29 mouse cellular contexts compared by ENCODE assay signal in the genomic region with DNA sequence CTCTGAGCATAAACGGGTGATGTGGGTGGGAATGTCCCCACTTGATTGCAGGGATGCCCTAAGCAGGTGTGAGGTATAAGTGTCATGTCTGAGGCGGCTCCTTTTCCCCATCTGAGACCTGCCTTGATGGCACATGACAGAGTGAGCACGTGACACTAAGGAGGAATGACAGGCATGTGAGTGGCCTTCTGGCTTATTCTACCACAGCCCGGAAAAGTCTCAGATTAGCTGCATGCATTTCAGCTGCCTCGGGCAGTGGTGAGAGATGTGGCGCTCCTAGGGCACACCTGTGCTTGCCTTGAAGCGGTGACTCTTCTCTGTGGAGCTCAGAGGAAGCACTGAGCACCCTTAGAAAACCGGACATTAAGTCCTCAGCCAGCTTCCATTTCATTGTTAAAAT. TPM values are rescaled to one million over a fixed set of nuclear protein-coding genes. Genes with fewer than 3 reads are reported as not detected.
DNase-seq lines count a peak whose midpoint lies in the region; ATAC-seq and TF ChIP-seq lines count a peak whose summit lies in the region.
"Had no signal": no experiment of that assay in that cellular context is flagged by ENCODE, and none has a peak within 500 bp of the region (broad histone marks: within the 10 kb centered on the region; RNA-seq: fewer than 3 reads in every experiment).

No protein-coding gene starts in this region.

- no peak overlapping the region for H3K9ac ChIP-seq in forebrain, embryonic 13.5 days
- no peak overlapping the region for H3K9ac ChIP-seq in forebrain, embryonic 15.5 days (replicated peaks)
- H3K9ac ChIP-seq in heart, embryonic 13.5 days: no peak overlapping the region
- H3K9ac ChIP-seq in kidney, embryonic 14.5 days (ENCODE audit: low read depth, low read length): no peak overlapping the region
- no peak overlapping the region for H3K9ac ChIP-seq in neural tube, embryonic 15.5 days (replicated peaks)
- H3K9ac ChIP-seq: embryonic facial prominence, embryonic 13.5 days; forebrain, postnatal 0 days; hindbrain, embryonic 13.5 days; kidney, embryonic 15.5 days; liver, embryonic 12.5 days; liver, postnatal 0 days; neural tube, embryonic 12.5 days had no signal

- H3K36me3 ChIP-seq in forebrain, embryonic 13.5 days (ENCODE audit: poor library complexity, severe bottlenecking): no peaks in the 10 kb centered on the region
- no peaks in the 10 kb centered on the region for H3K36me3 ChIP-seq in forebrain, embryonic 15.5 days
- peaks cover 52% of the 10 kb centered on the region for H3K36me3 ChIP-seq in heart, embryonic 13.5 days
- H3K36me3 ChIP-seq in kidney, adult 2 months (ENCODE audit: control insufficient read depth, insufficient read depth, low read length): peaks cover 7% of the 10 kb centered on the region
- peaks cover 35% of the 10 kb centered on the region for H3K36me3 ChIP-seq in kidney, embryonic 14.5 days (ENCODE audit: control insufficient read depth, insufficient read depth, low read length)
- no peaks in the 10 kb centered on the region for H3K36me3 ChIP-seq in neural tube, embryonic 15.5 days
- H3K36me3 ChIP-seq: hindbrain, embryonic 13.5 days; neural tube, embryonic 12.5 days had no signal

- H3K27me3 ChIP-seq in forebrain, embryonic 13.5 days: no peaks in the 10 kb centered on the region
- H3K27me3 ChIP-seq in forebrain, embryonic 15.5 days: no peaks in the 10 kb centered on the region
- H3K27me3 ChIP-seq in heart, embryonic 13.5 days (replicated peaks): no peaks in the 10 kb centered on the region
- no peaks in the 10 kb centered on the region for H3K27me3 ChIP-seq in kidney, adult 2 months (replicated peaks; ENCODE audit: control insufficient read depth, insufficient read depth, low read length)
- no peaks in the 10 kb centered on the region for H3K27me3 ChIP-seq in kidney, embryonic 14.5 days (ENCODE audit: control insufficient read depth, insufficient read depth, low read length)
- H3K27me3 ChIP-seq in neural tube, embryonic 15.5 days (replicated peaks): no peaks in the 10 kb centered on the region
- H3K27me3 ChIP-seq: embryonic facial prominence, embryonic 13.5 days; hindbrain, embryonic 13.5 days; kidney, embryonic 15.5 days; liver, embryonic 12.5 days; neural tube, embryonic 12.5 days; Patski had no signal

- peaks cover 4% of the 10 kb centered on the region; the same call in 1 of the 2 replicates for H3K4me1 ChIP-seq in forebrain, embryonic 13.5 days
- H3K4me1 ChIP-seq in forebrain, embryonic 15.5 days: no peaks in the 10 kb centered on the region
- peaks cover 45% of the 10 kb centered on the region for H3K4me1 ChIP-seq in heart, embryonic 13.5 days
- H3K4me1 ChIP-seq in kidney, adult 2 months (ENCODE audit: control insufficient read depth, insufficient read depth, low read length): peaks cover 25% of the 10 kb centered on the region
- peaks cover 34% of the 10 kb centered on the region for H3K4me1 ChIP-seq in kidney, embryonic 14.5 days (ENCODE audit: control insufficient read depth, insufficient read depth, low read length)
- H3K4me1 ChIP-seq in neural tube, embryonic 15.5 days: no peaks in the 10 kb centered on the region
- H3K4me1 ChIP-seq: hindbrain, embryonic 13.5 days; neural tube, embryonic 12.5 days had no signal

- H3K4me3 ChIP-seq in forebrain, embryonic 13.5 days: no peak overlapping the region
- H3K4me3 ChIP-seq in forebrain, embryonic 15.5 days: no peak overlapping the region
- H3K4me3 ChIP-seq in heart, embryonic 13.5 days: no peak overlapping the region
- H3K4me3 ChIP-seq in kidney, adult 2 months (ENCODE audit: insufficient read depth, low read depth, low read length): no peak overlapping the region
- H3K4me3 ChIP-seq in kidney, embryonic 14.5 days (ENCODE audit: low read length): no peak overlapping the region
- H3K4me3 ChIP-seq in neural tube, embryonic 15.5 days (replicated peaks): no peak overlapping the region
- H3K4me3 ChIP-seq: embryonic facial prominence, embryonic 13.5 days; forebrain, embryonic 10.5 days; hindbrain, embryonic 13.5 days; kidney, embryonic 15.5 days; layer of hippocampus, adult 2 months; left cerebral cortex, adult 2 months; liver, embryonic 12.5 days; neural tube, embryonic 12.5 days had no signal

- ATAC-seq in forebrain, embryonic 13.5 days: 0 out of 2 replicates have a peak, but pooled peaks have one; percentile 29
- ATAC-seq in forebrain, embryonic 15.5 days (replicated peaks): no peak
- no peak; the same call in 1 of the 2 replicates for ATAC-seq in heart, embryonic 13.5 days (ENCODE audit: extremely low read depth, insufficient number of reproducible peaks, low FRiP score, low TSS enrichment)
- no peak for ATAC-seq in kidney, embryonic 14.5 days (ENCODE audit: low FRiP score, low TSS enrichment)
- ATAC-seq in neural tube, embryonic 15.5 days (ENCODE audit: low FRiP score): no peak
- ATAC-seq: forebrain, postnatal 0 days; intestine, postnatal 0 days; liver, embryonic 12.5 days; liver, postnatal 0 days; midbrain, embryonic 16.5 days; Patski had no signal

- H3K4me2 ChIP-seq in forebrain, embryonic 13.5 days: no peak overlapping the region
- H3K4me2 ChIP-seq in forebrain, embryonic 15.5 days (replicated peaks): no peak overlapping the region
- no peak overlapping the region for H3K4me2 ChIP-seq in heart, embryonic 13.5 days
- no peak overlapping the region for H3K4me2 ChIP-seq in kidney, embryonic 14.5 days (replicated peaks; ENCODE audit: low read depth, low read length)
- H3K4me2 ChIP-seq in neural tube, embryonic 15.5 days: no peak overlapping the region
- H3K4me2 ChIP-seq: embryonic facial prominence, embryonic 13.5 days; hindbrain, embryonic 13.5 days; kidney, embryonic 15.5 days; liver, embryonic 12.5 days; midbrain, embryonic 11.5 days; neural tube, embryonic 12.5 days had no signal

- intact Hi-C loops in heart, postnatal 36 days (cut with DNase I): loop anchor here (2.0 kb wide), 2 partner anchors 403 to 511 kb away; no protein-coding TSS in a partner anchor

- no peak overlapping the region for H3K27ac ChIP-seq in forebrain, embryonic 13.5 days
- no peak overlapping the region for H3K27ac ChIP-seq in forebrain, embryonic 15.5 days (replicated peaks)
- peak overlapping the region; percentile 28; the same call in 1 of the 2 replicates for H3K27ac ChIP-seq in heart, embryonic 13.5 days (replicated peaks)
- no peak overlapping the region for H3K27ac ChIP-seq in kidney, adult 2 months (ENCODE audit: insufficient read depth, low read depth, low read length)
- H3K27ac ChIP-seq in kidney, embryonic 14.5 days (ENCODE audit: low read depth, low read length): no peak overlapping the region
- no peak overlapping the region for H3K27ac ChIP-seq in neural tube, embryonic 15.5 days (replicated peaks)
- H3K27ac ChIP-seq: embryonic facial prominence, embryonic 13.5 days; forebrain, embryonic 10.5 days; hindbrain, embryonic 13.5 days; kidney, embryonic 15.5 days; layer of hippocampus, adult 2 months; left cerebral cortex, adult 2 months; liver, embryonic 12.5 days; neural tube, embryonic 12.5 days had no signal

- WGBS in forebrain, embryonic 13.5 days: 82% methylated on average over 8 of the region's 8 CpGs
- WGBS in forebrain, embryonic 15.5 days: 78% methylated on average over 8 of the region's 8 CpGs
- 48% methylated on average over 8 of the region's 8 CpGs for WGBS in heart, embryonic 13.5 days
- 69% methylated on average over 8 of the region's 8 CpGs for WGBS in kidney, adult 2 months
- WGBS in kidney, embryonic 14.5 days: 84% methylated on average over 8 of the region's 8 CpGs
- WGBS in neural tube, embryonic 15.5 days: 89% methylated on average over 8 of the region's 8 CpGs

- no peak for DNase-seq in heart, postnatal 36 days
- peak; percentile 28 for DNase-seq in kidney, adult 2 months
- DNase-seq: adrenal gland, postnatal 10 days; cerebellum, adult 11 months; cerebellum, adult 9-10 months; forebrain, postnatal 0 days; gastrocnemius, postnatal 10 days; liver, postnatal 0 days; lung, postnatal 36 days; right cerebral cortex, postnatal 14 days; thymus, postnatal 4 days had no signal

- H3K9me3 ChIP-seq in forebrain, embryonic 13.5 days (replicated peaks): no peaks in the 10 kb centered on the region
- no peaks in the 10 kb centered on the region for H3K9me3 ChIP-seq in forebrain, embryonic 15.5 days
- no peaks in the 10 kb centered on the region for H3K9me3 ChIP-seq in heart, embryonic 13.5 days
- no peaks in the 10 kb centered on the region for H3K9me3 ChIP-seq in kidney, embryonic 14.5 days (ENCODE audit: control insufficient read depth, low read length)
- H3K9me3 ChIP-seq in neural tube, embryonic 15.5 days (replicated peaks): no peaks in the 10 kb centered on the region
- H3K9me3 ChIP-seq: embryonic facial prominence, embryonic 13.5 days; forebrain, embryonic 10.5 days; G1E; hindbrain, embryonic 13.5 days; kidney, embryonic 15.5 days; liver, embryonic 12.5 days; neural tube, embryonic 12.5 days had no signal

- TF ChIP-seq POLR2A in kidney, adult 2 months (IDR thresholded peaks at IDR 0.05; ENCODE audit: low read depth, low read length): no peak

- TF ChIP-seq CTCF in kidney, adult 2 months (conservative IDR thresholded peaks at IDR 0.05; ENCODE audit: insufficient read depth, insufficient read length, low read depth, low read length): no peak

RNA-seq across cellular contexts. Expression of gene Ssr1, which starts 48.6 kb away (rescaled TPM):
- 77.3 and 77.5 TPM in 2 replicates for polyA plus RNA-seq in forebrain, embryonic 13.5 days (2015; fragmentation: Nextera tagmentation; extraction: Ambion mirVana)
- polyA plus RNA-seq in forebrain, embryonic 15.5 days (2015; fragmentation: Nextera tagmentation; extraction: Ambion mirVana): 62.9 and 72.0 TPM in 2 replicates
- polyA plus RNA-seq in heart, embryonic 13.5 days (2015; fragmentation: Nextera tagmentation; extraction: Ambion mirVana): 89.0 and 97.0 TPM in 2 replicates
- total RNA-seq in heart, postnatal 36 days (2021): 10 to 100 TPM; 40.1 to 46.0 TPM
- 6.9 and 10.5 TPM in 2 replicates for polyA plus RNA-seq in kidney, adult 2 months (2012; rRNA removed)
- 76.7 and 133 TPM in 2 replicates for polyA plus RNA-seq in kidney, embryonic 14.5 days (2014; fragmentation: Nextera tagmentation; extraction: Ambion mirVana)
- polyA plus RNA-seq in neural tube, embryonic 15.5 days (2015; fragmentation: Nextera tagmentation; extraction: Ambion mirVana): 64.5 and 67.1 TPM in 2 replicates
